Mouse (Mus musculus) bone marrow macrophage, adult 2 months (primary cell): ENCODE results near the gene H2-M10.6. TPM values are rescaled to one million over a fixed set of nuclear protein-coding genes. Genes with fewer than 3 reads are reported as not detected.

ENCODE experiments used
- H3K27ac ChIP-seq: 2 replicates; pipeline ENCODE4 v1.5.1; 2012; ENCODE audit warnings: low read depth, low read length; ENCODE audit not compliant: insufficient read depth
- H3K4me1 ChIP-seq: 2 replicates; pipeline ENCODE4 v1.6.1; 2012; ENCODE audit warnings: low read length; ENCODE audit not compliant: control insufficient read depth, insufficient read depth
- H3K4me3 ChIP-seq: 2 replicates; pipeline ENCODE4 v1.5.1; 2012; ENCODE audit warnings: mild to moderate bottlenecking, low read length, moderate library complexity; ENCODE audit not compliant: insufficient read depth
- CTCF ChIP-seq: IDR thresholded peaks from 2 replicates; pipeline ENCODE4 v1.5.1; 2012; ENCODE audit warnings: low read depth, mild to moderate bottlenecking, low read length, moderate library complexity
- POLR2A ChIP-seq: IDR thresholded peaks from 2 replicates; pipeline ENCODE4 v1.6.1; 2012; ENCODE audit warnings: mild to moderate bottlenecking, low read depth, low read length, borderline replicate concordance
- polyA plus RNA-seq: library from polyadenylated mRNA; stranded (reverse); fragments of >200 nt; gene quantifications from 2 replicates; pipeline ENCODE4 v1.2.4, GENCODE M21; 2012; ENCODE audit not compliant: missing spikeins, insufficient read depth, insufficient read length

Gene H2-M10.6
- polyA plus RNA-seq, 1 experiment, result not detected

GRCm38 (mm10) chr17:36861680-36862079 lies 49.7 kb downstream of the H2-M10.6 start:
- TF ChIP-seq POLR2A (no peak), CTCF (no peak)
- Histone ChIP-seq H3K4me3 (no peak overlapping the region), H3K4me1 (peaks cover 12% of the 10 kb centered on the region), H3K27ac (no peak overlapping the region)

Other genes starting within 250 kb of the H2-M10.6 start
- not detected in 2 replicates for gene H2-M9, start 169.5 kb upstream of the H2-M10.6 start, polyA plus RNA-seq
- not detected in 2 replicates for gene H2-M1, start 140.0 kb upstream of the H2-M10.6 start, polyA plus RNA-seq
- gene H2-M10.5, start 39.3 kb upstream of the H2-M10.6 start, polyA plus RNA-seq, result not detected in 2 replicates
- 65.9 and 67.3 TPM in 2 replicates for gene Trim26, start 25.0 kb downstream of the H2-M10.6 start, polyA plus RNA-seq
- gene Trim15, start 55.0 kb downstream of the H2-M10.6 start, polyA plus RNA-seq, result not detected in 2 replicates
- not detected in 2 replicates for gene Trim10, start 57.4 kb downstream of the H2-M10.6 start, polyA plus RNA-seq
- not detected in 2 replicates for gene Trim40, start 78.0 kb downstream of the H2-M10.6 start, polyA plus RNA-seq
- not detected in 2 replicates for gene Trim31, start 85.9 kb downstream of the H2-M10.6 start, polyA plus RNA-seq
- gene Rnf39, start 130.7 kb downstream of the H2-M10.6 start, polyA plus RNA-seq, result not detected in 2 replicates
- gene Ppp1r11, start 139.6 kb downstream of the H2-M10.6 start, polyA plus RNA-seq, result 59.3 and 64.4 TPM in 2 replicates
- 50.1 and 70.8 TPM in 2 replicates for gene Znrd1, start 146.4 kb downstream of the H2-M10.6 start, polyA plus RNA-seq
- 7.9 and 10.4 TPM in 2 replicates for gene Znrd1as, start 146.4 kb downstream of the H2-M10.6 start, polyA plus RNA-seq
- gene 2410137M14Rik, start 169.1 kb downstream of the H2-M10.6 start, polyA plus RNA-seq, result not detected in 2 replicates
- 0.69 and 1.0 TPM in 2 replicates for gene H2-M5, start 177.4 kb downstream of the H2-M10.6 start, polyA plus RNA-seq
- not detected in 2 replicates for gene Zfp57, start 189.0 kb downstream of the H2-M10.6 start, polyA plus RNA-seq
- not detected in 2 replicates for gene Mog, start 211.2 kb downstream of the H2-M10.6 start, polyA plus RNA-seq
- 0.90 and 1.0 TPM in 2 replicates for gene Gabbr1, start 233.8 kb downstream of the H2-M10.6 start, polyA plus RNA-seq